Mouse (Mus musculus) monocyte, adult 5-6 weeks (primary cell): ENCODE measurements at regions not wholly inside any gene's neighbourhood (a gene's known extent, or its start where the extent isn't known, plus 50 kb on each side); places are given as distances from the start of the nearest gene placed in this dataset.

Source experiments
- ATAC-seq: fragments of 153-309, 156-312 bp; replicated peaks from 2 replicates; pipeline ENCODE4 v1.8.0; 2017; ENCODE audit warnings: mild to moderate bottlenecking; ENCODE audit not compliant: low TSS enrichment, insufficient number of reproducible peaks, severe bottlenecking, poor library complexity, low FRiP score

- no peak for ATAC-seq
Observed at GRCm38 (mm10) chr3:144019293-144019692, 185.7 kb downstream of the Lmo4 start.

GRCm38 (mm10) chr3:144018559-144018958, 186.5 kb downstream of the Lmo4 start:
- no peak for ATAC-seq

GRCm38 (mm10) chr3:144015236-144015635, 189.8 kb downstream of the Lmo4 start:
- ATAC-seq: 0 out of 2 replicates have a peak, but pooled peaks have one; percentile 40

- ATAC-seq: no peak
Observed at GRCm38 (mm10) chr3:144013481-144014125, 191.4 kb downstream of the Lmo4 start.

- no peak for ATAC-seq
Observed at GRCm38 (mm10) chr3:144012820-144013219, 192.2 kb downstream of the Lmo4 start.

GRCm38 (mm10) chr3:144012173-144012572, 192.8 kb downstream of the Lmo4 start:
- ATAC-seq: no peak

- no peak for ATAC-seq
Observed at GRCm38 (mm10) chr3:144011456-144012025, 193.5 kb downstream of the Lmo4 start.

- no peak for ATAC-seq
Observed at GRCm38 (mm10) chr3:144010558-144010957, 194.5 kb downstream of the Lmo4 start.

- ATAC-seq: no peak
Observed at GRCm38 (mm10) chr3:144007111-144007619, 197.9 kb downstream of the Lmo4 start.

- ATAC-seq: no peak
Observed at GRCm38 (mm10) chr3:143997909-143998308, 207.1 kb downstream of the Lmo4 start.

GRCm38 (mm10) chr3:143995045-143995444, 210.0 kb downstream of the Lmo4 start:
- ATAC-seq: no peak

GRCm38 (mm10) chr3:143988991-143989390, 216.0 kb downstream of the Lmo4 start:
- no peak for ATAC-seq

- no peak for ATAC-seq
Observed at GRCm38 (mm10) chr3:143988037-143988436, 217.0 kb downstream of the Lmo4 start.

- ATAC-seq: no peak
Observed at GRCm38 (mm10) chr3:143986798-143987197, 218.2 kb downstream of the Lmo4 start.

- ATAC-seq: no peak
Observed at GRCm38 (mm10) chr3:143986200-143986506, 218.9 kb downstream of the Lmo4 start.

- no peak for ATAC-seq
Observed at GRCm38 (mm10) chr3:143985349-143986199, 219.4 kb downstream of the Lmo4 start.

GRCm38 (mm10) chr3:143978703-143979102, 226.3 kb downstream of the Lmo4 start:
- no peak for ATAC-seq

- ATAC-seq: no peak
Observed at GRCm38 (mm10) chr3:143977886-143978447, 227.1 kb downstream of the Lmo4 start.

- no peak for ATAC-seq
Observed at GRCm38 (mm10) chr3:143973582-143973981, 231.4 kb downstream of the Lmo4 start.
